Mouse (Mus musculus): ENCODE measurements at regions not wholly inside any gene's neighbourhood (a gene's known extent, or its start where the extent isn't known, plus 50 kb on each side); places are given as distances from the start of the nearest gene placed in this dataset.

DNA sequence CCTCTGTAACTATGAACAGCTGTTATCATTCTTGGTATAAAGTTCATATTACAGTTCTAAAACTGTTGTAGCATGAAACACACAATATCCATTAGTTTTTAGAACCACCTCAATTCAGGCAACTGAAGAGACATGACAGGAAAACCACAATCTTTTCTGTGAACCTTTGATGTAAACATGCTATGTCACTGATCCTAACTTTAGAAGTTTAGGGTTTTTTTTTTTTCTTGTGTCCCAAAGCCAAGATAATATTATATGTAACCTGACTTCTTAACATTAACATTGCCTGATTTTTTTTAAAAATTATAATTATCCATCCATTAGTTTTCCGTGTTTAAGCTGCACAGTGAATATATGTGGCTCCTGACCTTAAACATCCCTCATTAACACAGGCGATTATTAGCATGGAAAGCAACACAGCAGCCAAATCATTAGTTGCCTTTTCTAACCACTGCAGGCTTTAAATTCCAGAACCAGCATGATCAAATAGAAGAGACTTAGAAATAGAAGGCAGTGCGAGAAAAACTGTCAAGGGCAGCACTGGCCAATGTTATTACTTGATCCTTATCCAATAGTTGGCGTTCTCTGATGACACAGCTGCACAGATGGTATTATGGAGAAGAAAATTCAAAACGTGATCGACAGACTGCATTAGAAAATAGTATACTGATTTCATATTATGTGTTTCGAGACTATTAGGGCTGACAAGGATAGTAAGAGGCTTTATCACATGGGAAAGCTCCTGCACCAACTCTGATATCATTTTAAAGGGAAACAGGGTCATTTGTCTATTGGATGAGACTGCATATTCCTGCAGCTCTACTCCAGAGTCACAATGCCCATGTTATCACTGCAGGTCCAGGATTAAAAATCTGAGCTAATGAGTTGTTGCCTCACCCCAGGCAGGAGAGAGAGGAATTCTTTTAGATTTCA is 321.7 kb upstream of the Clec14a start:
- ChIA-PET CTCF (no interaction called here), POLR2A (no interaction called here)

DNA sequence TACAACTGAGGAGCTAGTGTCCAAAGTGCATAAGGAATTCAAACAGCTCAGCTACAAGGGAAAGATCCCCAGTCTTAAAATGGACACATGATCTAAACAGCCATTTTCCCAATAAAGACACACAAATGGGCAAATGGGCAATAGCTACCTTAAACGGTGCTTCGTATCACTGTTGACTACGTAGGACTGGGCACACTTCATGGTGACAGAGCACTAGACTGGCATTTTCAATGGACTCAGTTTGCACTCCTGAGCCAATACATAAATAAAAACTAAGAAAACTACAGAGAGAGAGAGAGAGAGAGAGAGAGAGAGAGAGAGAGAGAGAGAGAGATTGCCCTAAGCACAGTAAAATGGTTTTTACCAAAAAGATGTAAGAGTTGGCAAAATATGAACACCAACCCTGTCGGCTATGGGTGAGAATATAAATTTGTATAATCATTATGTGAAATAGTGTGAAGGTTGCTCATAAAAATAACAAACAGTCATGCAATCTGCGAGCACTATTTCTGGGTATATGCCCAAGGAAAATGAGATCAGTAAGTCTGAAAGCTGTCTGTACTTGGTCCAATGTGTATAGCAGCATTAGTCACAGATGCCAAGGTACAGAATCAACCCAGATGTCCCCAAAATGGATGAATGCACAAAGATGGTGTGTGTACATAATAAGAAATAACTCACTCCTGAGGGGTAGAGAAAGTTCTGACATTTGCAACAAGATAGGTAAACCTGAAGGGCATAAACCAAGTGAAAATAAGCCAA is 312.9 kb upstream of the Clec14a start:
- ChIA-PET CTCF (no interaction called here), POLR2A (interaction anchor here in 1 of 4 experiments (0.7 kb wide), 1 partner anchor 572 kb away, joined by 7 read pairs; no protein-coding TSS in a partner anchor)

DNA sequence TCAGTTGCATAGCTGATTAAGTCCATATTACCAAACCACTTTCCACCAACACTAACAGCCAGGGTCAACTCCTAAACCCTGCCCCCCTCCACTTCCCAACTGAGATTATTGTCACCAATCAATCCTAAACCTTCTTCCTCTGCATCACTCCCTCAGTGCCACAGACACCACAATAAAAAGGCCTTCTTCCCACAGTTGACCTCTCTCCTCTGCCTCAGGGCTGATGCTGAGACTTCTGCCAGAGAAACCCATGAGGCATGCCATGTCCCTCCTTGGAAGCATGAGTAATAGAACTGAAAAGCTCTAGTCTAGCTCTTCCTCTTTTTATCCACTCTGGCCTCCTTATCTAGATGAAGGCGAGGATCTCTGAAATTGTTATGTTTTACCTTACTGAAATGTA is 300.0 kb upstream of the Clec14a start:
- CTCF ChIA-PET, result no interaction called here
- POLR2A ChIA-PET, result no interaction called here

DNA sequence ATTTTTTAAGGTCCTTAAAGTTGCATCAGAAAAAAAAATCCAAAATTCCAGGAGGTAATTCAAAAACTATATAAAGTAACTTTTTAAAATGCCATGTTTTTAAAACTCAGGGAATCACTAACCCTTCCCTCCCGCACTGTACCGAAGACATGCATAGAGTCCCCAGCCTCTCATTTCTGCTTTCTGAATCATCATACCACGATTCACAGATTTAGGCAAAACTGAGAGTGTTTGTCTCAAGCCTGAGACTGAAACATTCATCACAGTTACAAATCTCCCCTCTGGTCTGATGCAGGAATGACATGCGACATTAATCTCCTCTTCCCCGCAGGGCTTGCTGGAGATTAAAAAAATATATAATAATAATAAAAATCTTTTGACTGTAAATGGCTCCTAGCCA is 291.8 kb upstream of the Clec14a start:
- ChIA-PET POLR2A (no interaction called here), CTCF (interaction anchor here in 1 of 4 experiments (0.6 kb wide), 1 partner anchor 36 kb away, joined by 3 read pairs; no protein-coding TSS in a partner anchor)

DNA sequence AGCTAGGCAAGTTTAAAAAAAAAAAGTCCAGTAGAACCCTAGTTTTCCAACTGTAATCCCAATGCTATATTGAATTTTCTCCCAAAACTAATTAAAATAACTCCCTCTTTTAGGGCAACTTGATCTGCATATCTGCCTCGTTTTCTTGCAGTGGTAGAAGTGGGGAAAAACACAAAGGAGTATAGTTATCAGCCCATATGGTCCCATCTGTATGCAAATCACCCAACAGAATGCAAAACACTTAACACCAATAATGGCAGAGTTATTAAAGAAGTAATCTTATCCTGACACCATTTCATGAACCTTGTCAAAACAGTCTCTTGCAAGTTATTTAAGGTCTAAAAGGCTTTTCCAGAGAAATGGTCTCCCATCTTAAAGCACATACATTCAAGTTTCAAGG is 290.7 kb upstream of the Clec14a start:
- ChIA-PET CTCF (no interaction called here), POLR2A (no interaction called here)

DNA sequence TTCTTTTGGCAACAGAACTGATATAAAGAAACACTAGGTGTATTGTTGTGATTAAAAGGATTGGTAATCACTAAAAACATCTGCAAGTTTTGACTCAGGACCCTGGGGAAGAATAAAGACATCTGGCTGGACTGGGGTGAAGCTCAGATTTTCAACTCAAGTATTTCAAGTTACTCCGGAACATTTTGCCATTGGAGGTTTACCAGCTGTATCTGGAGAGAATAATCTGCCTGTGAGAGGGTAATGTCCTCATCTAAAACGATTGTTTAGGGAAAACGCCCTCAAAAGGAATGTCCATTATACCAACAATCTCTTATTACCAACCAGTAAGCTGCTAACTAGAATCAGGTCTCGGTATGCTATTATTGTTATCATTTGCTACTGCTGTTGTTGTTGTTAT is 288.2 kb upstream of the Clec14a start:
- ChIA-PET CTCF (no interaction called here), POLR2A (no interaction called here)

DNA sequence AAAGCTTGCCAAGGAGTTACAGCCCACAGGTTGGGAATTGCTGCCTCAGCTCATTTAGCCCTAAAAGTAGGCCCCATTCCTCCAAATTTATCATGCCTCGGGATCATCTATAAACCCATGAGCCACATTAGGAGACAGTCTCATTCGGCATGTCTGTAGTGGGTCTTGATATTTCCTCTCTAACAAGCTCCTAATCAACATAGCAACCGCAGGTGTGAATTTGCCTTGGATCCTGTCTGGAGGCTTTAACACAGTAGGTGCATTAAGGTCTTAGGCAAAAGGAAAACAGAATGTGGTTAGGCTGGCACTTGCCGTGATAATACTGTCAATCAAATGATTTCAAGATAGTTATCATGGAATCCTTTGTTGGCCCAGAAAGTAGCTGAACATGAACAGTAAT is 287.7 kb upstream of the Clec14a start:
- CTCF ChIA-PET, result no interaction called here
- POLR2A ChIA-PET, result no interaction called here

DNA sequence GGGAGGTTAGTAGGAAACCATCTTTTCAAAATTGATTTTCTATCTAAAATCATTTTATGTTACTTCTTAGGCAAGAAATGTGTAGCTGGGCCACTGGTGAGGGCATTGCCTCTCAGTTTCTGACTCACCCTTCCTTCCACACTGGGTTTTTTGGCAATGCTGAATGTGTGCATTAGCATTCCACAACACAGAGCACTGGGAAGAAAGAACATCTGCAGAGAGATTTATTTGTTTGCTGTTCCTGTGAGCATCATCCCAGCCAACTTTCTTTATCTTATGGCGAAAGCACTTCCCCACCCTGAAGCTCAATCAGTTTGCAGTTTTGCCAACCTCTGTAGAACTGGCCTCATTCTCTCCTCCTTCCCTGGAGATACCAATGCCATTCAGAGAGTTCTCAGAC is 287.0 kb upstream of the Clec14a start:
- CTCF ChIA-PET, result no interaction called here

DNA sequence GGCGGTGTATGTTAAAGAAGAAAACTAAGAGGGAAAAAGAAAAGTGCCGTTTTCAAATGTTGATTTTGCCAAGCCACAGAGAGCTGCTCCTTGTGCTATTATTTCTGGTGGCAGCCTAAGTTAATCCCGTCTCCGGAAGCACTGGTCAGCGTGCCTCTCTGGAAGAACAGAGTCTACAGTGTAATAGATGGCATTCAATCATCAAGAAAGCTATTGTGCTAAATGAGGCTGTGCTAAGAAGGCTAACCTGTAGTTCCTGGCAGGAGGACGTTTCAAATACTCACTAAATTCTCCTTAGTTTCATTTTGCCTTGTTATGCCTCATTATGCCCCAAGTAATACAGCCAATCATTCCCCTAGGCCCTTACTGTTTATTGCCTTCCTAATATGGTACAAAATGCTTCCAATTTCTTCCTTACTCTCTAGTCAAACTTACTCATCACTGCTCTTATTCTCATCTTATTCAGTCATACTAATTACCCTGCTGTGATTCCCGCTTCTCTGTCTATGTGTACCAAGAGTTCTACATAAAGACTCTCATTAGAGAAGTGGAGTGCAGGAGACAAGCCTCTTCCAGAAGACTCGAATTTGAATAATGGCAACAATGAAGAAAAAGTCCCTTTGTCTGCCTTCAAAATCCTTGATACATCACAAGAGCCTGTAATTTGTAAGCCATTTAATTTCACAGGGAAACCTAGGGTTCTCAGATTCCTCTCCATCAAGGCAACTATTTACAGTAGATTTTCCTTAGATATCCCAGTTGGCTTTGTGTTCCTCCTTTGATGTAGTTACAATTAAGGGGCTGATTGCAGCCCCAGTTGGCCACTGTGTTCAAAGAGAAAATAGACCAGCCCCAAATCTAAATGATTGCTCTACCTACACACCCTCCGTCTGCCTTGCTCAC is 282.0 kb upstream of the Clec14a start:
- POLR2A ChIA-PET, result no interaction called here
- CTCF ChIA-PET, result no interaction called here

More for the DNA sequence above, 287.0 kb upstream of the Clec14a start:
- POLR2A ChIA-PET, result interaction anchor here in 1 of 4 experiments (0.6 to 0.7 kb wide), 4 partner anchors 19 to 577 kb away, joined by 3 to 8 read pairs (median 4); no protein-coding TSS in a partner anchor

DNA sequence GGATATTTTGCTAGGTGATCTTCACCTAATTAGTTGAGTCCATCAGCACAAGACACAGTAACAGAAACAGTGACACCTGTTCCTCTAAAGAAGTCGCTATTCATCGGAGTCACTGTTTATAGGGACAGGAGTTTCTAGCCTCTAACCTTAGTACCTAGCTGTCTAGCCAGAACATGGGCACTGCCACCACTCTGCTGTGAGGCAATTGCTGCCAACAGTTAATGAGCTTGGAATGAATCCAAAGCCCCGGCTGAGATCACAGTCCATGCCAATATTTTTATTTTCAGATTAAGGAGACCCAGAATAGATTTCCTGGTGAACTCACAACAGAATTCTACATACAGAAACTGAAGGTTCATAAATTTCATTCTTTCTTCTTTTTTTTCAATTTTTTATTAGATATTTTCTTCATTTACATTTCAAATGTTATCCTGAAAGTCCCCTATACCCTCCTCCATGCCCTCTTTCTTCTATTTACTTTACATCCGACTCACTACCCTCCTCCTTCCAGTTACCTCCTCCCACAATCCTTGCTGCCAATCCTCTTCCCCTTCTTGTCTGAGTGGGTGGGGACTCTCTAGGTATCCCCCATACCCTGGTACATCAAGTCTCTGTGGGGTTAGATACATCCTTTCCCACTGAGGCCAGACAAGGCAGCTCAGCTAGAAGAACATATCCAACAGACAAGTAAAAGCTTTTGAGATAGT is 276.9 kb upstream of the Clec14a start:
- ChIA-PET CTCF (interaction anchor here in 1 of 4 experiments (0.9 kb wide), 1 partner anchor 15 kb away, joined by 3 read pairs; no protein-coding TSS in a partner anchor), POLR2A (interaction anchor here in 1 of 4 experiments (0.6 kb wide), 1 partner anchor 395 kb away, joined by 5 read pairs; no protein-coding TSS in a partner anchor)

DNA sequence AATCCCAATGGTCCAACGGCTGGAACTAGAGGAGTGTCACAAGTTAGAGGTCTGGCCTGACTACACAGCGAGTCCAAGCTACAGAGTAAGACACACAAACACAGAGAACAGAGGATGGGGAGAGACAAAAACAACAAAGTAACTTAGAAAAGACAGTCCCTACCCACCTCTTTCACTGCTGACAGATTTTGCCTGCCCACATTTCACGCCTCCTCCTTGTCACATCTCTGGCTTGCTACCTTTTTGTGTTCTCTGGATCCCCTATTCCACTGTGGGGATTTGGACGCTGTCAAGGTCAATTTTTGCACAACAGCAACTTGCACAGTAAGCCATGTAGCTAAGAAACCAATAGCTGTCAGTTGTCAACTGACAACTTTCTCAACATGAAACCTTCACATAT is 275.8 kb upstream of the Clec14a start:
- CTCF ChIA-PET, result interaction anchor here in 1 of 4 experiments (0.6 kb wide), 1 partner anchor 8 kb away, joined by 5 read pairs; no protein-coding TSS in a partner anchor

DNA sequence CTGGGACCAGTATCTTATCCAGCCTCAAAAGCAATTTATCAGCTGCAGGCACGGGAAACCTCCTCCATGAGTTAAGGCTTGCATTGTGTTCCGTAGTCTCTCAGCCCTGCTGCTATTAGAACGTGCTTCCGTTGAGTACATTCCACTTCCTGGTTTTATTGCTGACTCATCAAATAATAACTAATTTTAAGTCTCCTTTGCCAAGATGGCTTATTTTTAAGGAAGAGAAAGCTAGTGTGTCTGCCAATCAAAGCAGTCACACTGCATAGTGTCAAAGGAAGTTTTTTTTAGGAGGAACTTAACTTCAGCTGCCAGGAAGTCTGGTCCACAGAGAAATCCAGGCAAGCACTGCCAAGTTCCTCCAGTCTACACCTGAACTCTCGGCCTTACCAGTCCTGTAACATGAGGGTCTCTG is 269.2 kb upstream of the Clec14a start:
- CTCF ChIA-PET, result no interaction called here

More for the DNA sequence above, 275.8 kb upstream of the Clec14a start:
- POLR2A ChIA-PET, result no interaction called here

DNA sequence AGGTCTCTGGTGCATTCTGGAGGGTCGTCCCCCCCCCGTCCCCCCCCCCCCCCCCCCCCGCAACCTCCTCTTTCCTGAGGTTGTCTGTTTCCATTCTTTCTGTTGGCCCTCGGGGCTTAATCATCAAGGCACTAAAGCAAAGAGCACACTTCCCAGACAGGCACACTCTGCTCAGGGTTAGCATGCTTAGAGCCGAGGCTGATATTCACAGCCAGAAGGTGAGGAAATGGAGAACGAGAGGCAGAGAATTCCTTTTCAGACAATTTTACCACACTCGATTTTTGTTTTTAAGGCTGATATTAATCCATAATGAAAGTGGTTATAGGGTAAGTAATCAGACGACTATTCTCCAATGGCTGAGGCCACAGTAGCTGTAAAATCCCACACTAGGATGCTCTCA is 268.7 kb upstream of the Clec14a start:
- POLR2A ChIA-PET, result no interaction called here

More for the DNA sequence above, 269.2 kb upstream of the Clec14a start:
- POLR2A ChIA-PET, result no interaction called here

DNA sequence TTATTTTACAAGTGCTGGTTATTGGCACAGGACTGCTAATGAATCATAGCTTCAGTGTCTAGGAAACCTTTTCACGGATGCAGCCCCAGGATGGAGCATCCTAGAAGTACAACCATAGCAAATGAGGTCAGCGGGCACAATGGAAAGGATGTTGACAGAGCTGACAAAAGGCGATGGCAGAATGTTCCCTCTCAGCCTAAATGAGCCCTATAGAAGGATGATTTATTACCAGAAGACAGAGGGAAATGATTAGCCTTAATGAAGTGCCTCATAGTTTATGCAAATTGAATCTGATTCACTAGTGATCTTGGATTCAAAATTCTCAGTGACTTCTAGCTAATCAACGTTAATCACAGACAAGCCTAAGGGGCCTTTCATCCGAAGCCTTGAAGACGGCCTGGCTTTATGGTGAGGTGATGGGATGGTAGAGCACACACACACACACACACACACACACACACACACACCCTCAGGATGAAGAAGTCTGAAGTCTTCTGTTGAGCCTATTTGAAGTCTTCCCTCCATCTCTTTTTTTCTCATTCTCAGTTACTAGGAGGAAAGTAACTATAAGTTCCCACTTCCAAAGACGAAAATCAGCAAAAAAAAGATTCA is 267.4 kb upstream of the Clec14a start:
- POLR2A ChIA-PET, result interaction anchor here in 1 of 4 experiments (0.6 kb wide), 1 partner anchor 20 kb away, joined by 3 read pairs; no protein-coding TSS in a partner anchor
- CTCF ChIA-PET, result interaction anchor here in 1 of 4 experiments (0.7 kb wide), 1 partner anchor 9 kb away, joined by 5 read pairs; no protein-coding TSS in a partner anchor

More for the DNA sequence above, 268.7 kb upstream of the Clec14a start:
- CTCF ChIA-PET, result no interaction called here

DNA sequence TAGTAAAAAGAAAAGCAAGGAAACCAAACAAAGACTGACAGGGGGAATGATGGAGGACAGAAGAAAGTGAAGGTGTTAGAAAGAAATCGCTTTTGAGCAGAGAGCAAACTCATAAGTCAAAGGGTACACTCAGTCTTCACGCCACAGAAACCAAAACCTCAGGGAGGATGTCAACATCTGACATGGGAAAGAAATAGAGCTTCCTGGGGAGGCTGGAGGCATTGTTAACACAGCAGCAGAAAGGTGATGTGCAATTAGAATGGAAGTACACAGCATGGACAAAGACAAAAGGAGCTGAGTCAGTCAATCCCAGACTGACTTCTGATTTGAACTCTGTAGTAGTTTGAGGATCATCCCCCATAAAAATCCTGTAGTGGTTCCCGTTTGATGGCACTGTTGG is 261.2 kb upstream of the Clec14a start:
- POLR2A ChIA-PET, result interaction anchor here in 1 of 4 experiments (0.5 kb wide), 1 partner anchor 78 kb away, joined by 3 read pairs; no protein-coding TSS in a partner anchor
- CTCF ChIA-PET, result interaction anchor here in 1 of 4 experiments (0.7 kb wide), 1 partner anchor 15 kb away, joined by 3 read pairs; no protein-coding TSS in a partner anchor

DNA sequence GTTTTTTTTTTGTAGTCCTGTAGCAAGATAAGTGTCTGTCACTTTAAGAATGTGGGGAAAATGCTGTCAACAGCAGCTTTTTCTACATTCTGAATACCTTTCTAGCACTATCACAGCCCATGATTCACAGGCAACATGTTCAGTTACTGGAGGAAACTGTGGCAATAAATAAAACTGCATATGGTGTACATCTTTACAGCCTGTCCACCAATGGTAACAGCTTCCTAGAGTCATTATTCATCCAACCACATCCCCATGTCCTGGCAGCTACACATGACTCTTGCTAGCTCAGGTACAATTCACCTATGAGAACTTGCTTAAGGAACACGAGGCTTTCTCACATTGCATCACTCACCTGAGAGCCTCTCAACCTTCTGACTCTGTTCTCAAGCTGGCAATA is 247.7 kb upstream of the Clec14a start:
- CTCF ChIA-PET, result no interaction called here
- POLR2A ChIA-PET, result no interaction called here

DNA sequence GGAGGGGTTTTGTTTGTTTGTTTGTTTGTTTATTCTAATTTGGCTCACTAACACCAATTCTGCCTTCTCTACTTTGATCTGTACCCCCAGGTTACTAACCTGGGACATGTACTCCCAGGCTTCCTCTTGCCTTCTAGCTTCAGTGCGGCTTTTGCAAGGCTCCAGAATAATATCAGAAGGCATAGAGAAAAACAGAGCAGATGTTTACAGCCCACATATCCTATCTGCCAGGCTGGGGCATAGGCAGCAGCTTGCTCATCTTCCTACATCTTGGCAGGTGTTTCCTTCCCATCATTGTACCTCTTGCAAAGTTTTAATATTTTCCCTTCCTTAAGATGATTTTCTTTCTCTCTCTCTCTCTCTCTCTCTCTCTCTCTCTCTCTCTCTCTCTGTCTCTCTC is 244.9 kb upstream of the Clec14a start:
- POLR2A ChIA-PET, result no interaction called here

DNA sequence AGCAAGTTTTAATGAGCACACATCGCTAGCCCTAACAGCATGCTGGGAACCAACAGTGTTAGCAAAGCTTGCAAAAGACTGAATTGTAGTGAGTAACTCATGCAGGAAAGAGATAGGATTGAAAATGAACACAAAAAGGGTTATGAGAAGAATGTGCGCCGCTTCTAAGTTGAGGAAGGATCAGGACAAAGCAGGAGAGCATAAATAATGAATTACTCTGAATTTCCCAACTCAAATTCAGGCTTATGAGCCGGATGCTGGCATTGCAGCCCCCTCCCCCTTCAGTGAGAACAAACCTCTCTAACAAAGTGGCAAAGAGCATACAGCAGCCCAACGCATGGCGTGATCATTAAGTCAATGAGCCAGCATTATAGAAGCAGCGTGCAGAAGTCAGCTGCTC is 243.6 kb upstream of the Clec14a start:
- ChIA-PET CTCF (no interaction called here), POLR2A (no interaction called here)

More for the DNA sequence above, 244.9 kb upstream of the Clec14a start:
- CTCF ChIA-PET, result no interaction called here

Data from embryonic stem cell, embryonic (primary cell).